Mouse (Mus musculus) neutrophil, adult 83 days (primary cell): ENCODE data around the gene Gm128. TPM values are rescaled to one million over a fixed set of nuclear protein-coding genes. Genes with fewer than 3 reads are reported as not detected.

ENCODE experiments used
- total RNA-seq, 2 experiments: library from RNA; stranded (reverse); gene quantifications; one replicate each; pipeline ENCODE4 v1.2.4; 2023

Gm128 gene
- total RNA-seq = not detected

GRCm38 (mm10) chr3:95241498-95241897 is at the start of gene Gm128:
TSS of gene Gm128 (minus strand) at chr3:95241598.

GRCm38 (mm10) chr3:95281216-95282126 is 40.1 kb upstream of the Gm128 start, which contains the start of the genes Mindy1 and Prune1:
TSS of gene Mindy1 (plus strand) at chr3:95281345.
TSS of gene Prune1 (minus strand) at chr3:95282076.

GRCm38 (mm10) chr3:95250783-95251424 is 9.5 kb upstream of the Gm128 start, which contains the start of gene Bnipl:
TSS of gene Bnipl (minus strand) at chr3:95251193.

GRCm38 (mm10) chr3:95231298-95232221 is 9.8 kb downstream of the Gm128 start, which contains the start of gene Mllt11:
TSS of gene Mllt11 (minus strand) at chr3:95232171.

GRCm38 (mm10) chr3:95228148-95228893 is 13.1 kb downstream of the Gm128 start, which contains the start of gene Cdc42se1:
TSS of gene Cdc42se1 (plus strand) at chr3:95228732.

GRCm38 (mm10) chr3:95217255-95218134 is 23.9 kb downstream of the Gm128 start, which contains the start of gene Gabpb2:
TSS of gene Gabpb2 (minus strand) at chr3:95217916.

Other genes with a start within 250 kb of the Gm128 start
- gene Zfp687, start 226.2 kb downstream of the Gm128 start, total RNA-seq = 10 to 100 TPM; 44.6 to 57.4 TPM
- gene Psmd4, start 199.0 kb downstream of the Gm128 start, total RNA-seq = 10 to 100 TPM; 92.0 to 99.5 TPM
- 10 to 100 TPM; 20.7 to 26.5 TPM for gene Pip5k1a, start 134.7 kb downstream of the Gm128 start, total RNA-seq
- gene Vps72, start 130.6 kb downstream of the Gm128 start, total RNA-seq = 10 to 100 TPM; 31.0 to 35.0 TPM
- gene Tmod4, start 117.1 kb downstream of the Gm128 start, total RNA-seq = 1 to 10 TPM in 1 of 2 experiments, under 1 TPM in 1; 0.99 to 1.6 TPM
- gene Scnm1, start 107.6 kb downstream of the Gm128 start, total RNA-seq = 10 to 100 TPM; 42.7 to 50.8 TPM
- 1 to 10 TPM; 2.6 to 3.2 TPM for gene Lysmd1, start 107.5 kb downstream of the Gm128 start, total RNA-seq
- gene Tnfaip8l2, start 99.2 kb downstream of the Gm128 start, total RNA-seq = 10 to 100 TPM; 78.5 to 90.9 TPM
- 1 to 10 TPM in 1 of 2 experiments, under 1 TPM in 1; 0.79 to 1.2 TPM for gene Sema6c, start 81.1 kb downstream of the Gm128 start, total RNA-seq
- 10 to 100 TPM; 38.9 to 47.6 TPM for gene Gabpb2, start 23.7 kb downstream of the Gm128 start, total RNA-seq
- 100 to 1,000 TPM; 224 to 236 TPM for gene Cdc42se1, start 12.9 kb downstream of the Gm128 start, total RNA-seq
- 1 to 10 TPM; 2.3 to 2.4 TPM for gene Mllt11, start 9.4 kb downstream of the Gm128 start, total RNA-seq
- under 1 TPM in 1 of 2 experiments, not detected in 1; 0.44 TPM for gene Bnipl, start 9.6 kb upstream of the Gm128 start, total RNA-seq
- gene Mindy1, start 39.7 kb upstream of the Gm128 start, total RNA-seq = 100 to 1,000 TPM; 127 to 146 TPM
- gene Prune1, start 40.5 kb upstream of the Gm128 start, total RNA-seq = 10 to 100 TPM; 17.4 to 19.3 TPM
- 1 to 10 TPM; 2.6 to 2.8 TPM for gene Anxa9, start 65.6 kb upstream of the Gm128 start, total RNA-seq
- gene Cers2, start 73.2 kb upstream of the Gm128 start, total RNA-seq = 100 to 1,000 TPM; 130 to 136 TPM
- gene Setdb1, start 115.6 kb upstream of the Gm128 start, total RNA-seq = 10 to 100 TPM; 20.0 to 21.0 TPM
- not detected for gene 4930558C23Rik, start 161.2 kb upstream of the Gm128 start, total RNA-seq
- gene Arnt, start 192.8 kb upstream of the Gm128 start, total RNA-seq = 10 to 100 TPM; 53.9 to 57.9 TPM